Mouse (Mus musculus) telencephalon, adult 2 months (tissue): ENCODE measurements around the gene Eef1g.

Source experiments
- DNase-seq: peaks from one replicate; pipeline ENCODE4 v3.0.0-alpha.2; 2011; ENCODE audit warnings: low read depth, low spot score

The Eef1g gene

DNA sequence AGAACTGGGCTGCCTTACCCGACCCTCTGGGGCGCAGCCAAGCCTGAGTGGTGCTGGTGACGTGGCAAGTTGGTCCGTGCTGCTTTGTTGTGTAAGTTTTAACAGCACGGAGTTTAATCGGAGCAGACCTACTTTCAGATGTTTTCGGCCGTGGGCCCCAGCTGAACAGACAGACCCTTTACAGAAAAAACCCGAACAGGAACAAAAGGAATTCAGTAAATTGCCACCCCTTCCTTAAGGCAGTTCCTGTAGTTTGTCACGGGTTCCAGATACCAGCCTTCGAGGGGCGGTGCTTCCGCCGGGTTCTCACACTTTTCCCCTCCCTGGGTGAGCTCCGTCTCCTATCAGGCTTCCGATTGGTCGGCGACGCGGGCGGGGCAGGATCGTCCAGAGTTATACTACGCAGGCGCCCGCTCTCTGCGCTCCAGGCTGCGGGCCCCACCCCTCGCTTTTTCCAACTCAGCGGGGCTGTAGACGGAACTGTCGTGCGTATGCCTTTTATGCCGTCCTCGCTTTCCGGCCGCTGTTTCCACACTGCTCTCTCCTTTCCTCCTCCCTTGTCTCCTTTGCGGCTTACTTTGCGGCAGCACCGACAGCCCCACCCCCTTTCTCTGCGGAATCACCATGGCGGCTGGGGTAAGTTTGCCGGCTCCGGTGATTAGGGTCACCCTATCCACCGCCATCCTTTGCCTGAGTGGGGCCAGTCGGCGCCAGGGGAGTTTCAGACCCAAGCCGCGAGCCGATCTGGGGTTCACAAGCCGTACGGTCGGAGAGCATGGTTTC lies at the start of gene Eef1g:
Eef1g (plus strand) TSS at position 452 of the 783 bp plus-strand sequence.
- peak; percentile 99 for DNase-seq

DNA sequence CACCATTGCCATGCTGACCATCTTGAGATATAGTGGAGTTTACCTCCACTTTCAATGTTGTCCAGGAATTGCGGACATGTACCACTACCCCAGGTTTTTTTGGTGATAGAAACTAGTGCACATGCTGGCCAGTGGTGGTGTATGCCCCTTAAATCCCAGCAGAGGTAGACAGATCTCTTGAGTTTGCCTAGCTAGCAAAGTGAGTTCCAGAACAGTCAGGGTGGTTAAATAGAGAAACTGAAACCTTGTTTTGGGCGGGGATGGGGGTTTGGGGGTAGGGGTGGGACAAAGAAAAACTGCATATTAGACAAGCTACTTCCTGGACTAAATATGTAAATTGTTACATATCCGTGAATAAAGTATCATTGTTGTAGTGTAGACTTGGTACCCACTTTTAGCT lies 47.8 kb upstream of the Eef1g start:
- no peak for DNase-seq

- no peak for DNase-seq
Observed at GRCm38 (mm10) chr19:8919684-8920072, 47.2 kb upstream of the Eef1g start.

- peak; percentile 88 for DNase-seq
Observed at GRCm38 (mm10) chr19:8920073-8920736, 46.6 kb upstream of the Eef1g start, which contains the start of gene B3gat3. Gene B3gat3, plus strand, starts transcription at chr19:8920374.

GRCm38 (mm10) chr19:8920836-8921291 lies 46.0 kb upstream of the Eef1g start:
- DNase-seq = no peak

GRCm38 (mm10) chr19:8921741-8922140 lies 45.1 kb upstream of the Eef1g start:
- DNase-seq = no peak

GRCm38 (mm10) chr19:8926766-8927165 lies 40.1 kb upstream of the Eef1g start:
- no peak for DNase-seq

GRCm38 (mm10) chr19:8927891-8928525 lies 38.8 kb upstream of the Eef1g start:
- no peak for DNase-seq

DNA sequence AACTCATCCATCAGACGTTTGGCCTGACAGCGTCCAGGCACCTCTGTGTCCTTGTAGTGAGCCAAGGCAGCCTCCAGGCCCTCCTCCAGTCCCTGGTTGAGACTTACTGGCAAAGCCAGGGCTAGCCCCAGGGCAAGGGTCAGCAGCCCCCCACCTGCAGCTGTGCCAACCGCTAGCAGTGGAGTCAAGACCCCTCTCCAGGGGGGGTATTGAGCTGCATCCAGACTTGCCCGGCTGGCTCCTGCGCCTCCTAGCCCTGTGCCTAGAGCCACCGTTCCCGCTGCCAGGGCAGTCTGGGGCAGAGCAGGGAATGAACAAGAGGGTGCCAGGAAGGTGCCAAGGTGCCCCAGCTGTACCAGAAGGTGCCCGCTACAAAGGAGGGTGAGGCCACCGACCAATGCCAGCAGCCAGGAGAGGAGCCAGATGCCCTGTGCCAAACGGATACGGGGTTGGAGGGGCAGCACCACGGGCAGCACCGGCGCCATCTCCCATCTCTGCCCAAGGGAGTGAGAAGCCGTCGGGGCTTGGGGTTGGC lies 38.1 kb upstream of the Eef1g start:
- DNase-seq = no peak

GRCm38 (mm10) chr19:8929224-8930088 lies 37.4 kb upstream of the Eef1g start, which contains the start of the genes Rom1 and Eml3:
Gene Rom1, minus strand, starts transcription at chr19:8929356.
Gene Eml3, plus strand, starts transcription at chr19:8929552.
- DNase-seq = no peak

DNA sequence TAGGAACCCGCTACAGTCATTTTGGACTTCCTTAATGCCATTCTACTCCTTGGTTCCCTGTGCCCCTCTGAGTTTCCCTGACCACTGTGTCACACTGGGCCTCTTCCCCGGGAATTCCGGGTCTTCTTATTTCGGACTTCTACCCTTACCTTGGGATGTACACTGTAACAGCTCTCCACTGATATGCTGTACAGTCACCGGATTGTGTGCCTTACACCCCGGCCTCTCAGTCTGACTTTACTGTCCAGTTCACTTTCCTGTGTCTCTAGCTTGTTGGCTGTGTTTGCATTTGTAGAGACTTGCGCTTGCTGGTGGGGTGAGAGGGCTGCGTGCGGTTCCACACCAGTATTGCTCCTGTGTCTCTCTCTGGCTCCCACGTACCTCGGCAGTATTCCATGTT lies 36.7 kb upstream of the Eef1g start:
- DNase-seq = no peak

- no peak for DNase-seq
Observed at GRCm38 (mm10) chr19:8930771-8931170, 36.1 kb upstream of the Eef1g start.

DNA sequence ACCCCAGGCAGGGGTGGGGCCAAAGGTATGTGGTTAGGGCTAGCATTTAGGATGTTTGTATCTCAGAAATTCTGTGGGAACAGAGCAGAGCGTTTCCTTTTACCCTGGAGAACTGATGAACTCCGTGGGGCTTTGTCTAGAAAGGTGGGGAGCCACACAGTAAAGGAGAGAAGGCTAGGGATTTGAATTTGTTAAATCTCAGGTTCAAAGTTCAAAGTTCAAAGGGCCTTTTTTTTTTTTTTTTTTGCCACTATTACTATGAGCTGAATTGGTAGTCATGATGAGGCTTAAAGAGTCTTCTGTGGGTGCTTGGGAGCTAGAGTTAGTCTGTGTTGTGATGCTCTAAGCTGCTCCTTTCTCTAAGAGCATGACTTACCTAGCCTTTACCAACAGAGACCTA lies 30.1 kb upstream of the Eef1g start:
- no peak for DNase-seq

DNA sequence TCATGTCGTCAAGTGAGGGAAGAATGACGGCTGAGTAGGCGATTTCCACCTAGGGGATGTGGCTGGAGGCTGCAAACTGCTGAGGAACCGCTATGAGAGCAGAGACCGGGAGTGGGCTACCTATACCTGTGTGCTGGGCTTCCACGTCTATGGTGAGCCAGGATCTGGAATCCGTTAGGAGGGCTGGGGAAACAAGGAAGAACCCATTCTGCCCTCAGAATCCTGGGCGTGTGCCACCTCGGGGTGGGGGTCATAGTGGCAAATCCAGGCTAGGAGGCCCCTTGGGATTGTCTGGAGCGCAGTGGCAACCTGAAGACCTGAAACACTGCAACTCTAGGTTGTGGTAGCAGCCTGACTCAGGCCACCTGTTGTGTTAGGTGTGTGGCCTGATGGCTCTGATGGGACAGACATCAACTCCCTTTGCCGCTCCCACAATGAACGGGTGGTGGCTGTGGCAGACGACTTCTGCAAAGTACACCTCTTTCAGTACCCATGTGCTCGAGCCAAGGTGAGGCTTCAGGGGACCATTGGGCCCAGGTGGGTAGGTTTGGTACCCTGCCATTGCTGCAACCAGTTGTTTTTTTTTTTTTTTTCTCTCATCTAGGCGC lies 26.2 kb upstream of the Eef1g start:
- no peak for DNase-seq

- no peak for DNase-seq
Observed at GRCm38 (mm10) chr19:8941136-8941514, 25.7 kb upstream of the Eef1g start.

DNA sequence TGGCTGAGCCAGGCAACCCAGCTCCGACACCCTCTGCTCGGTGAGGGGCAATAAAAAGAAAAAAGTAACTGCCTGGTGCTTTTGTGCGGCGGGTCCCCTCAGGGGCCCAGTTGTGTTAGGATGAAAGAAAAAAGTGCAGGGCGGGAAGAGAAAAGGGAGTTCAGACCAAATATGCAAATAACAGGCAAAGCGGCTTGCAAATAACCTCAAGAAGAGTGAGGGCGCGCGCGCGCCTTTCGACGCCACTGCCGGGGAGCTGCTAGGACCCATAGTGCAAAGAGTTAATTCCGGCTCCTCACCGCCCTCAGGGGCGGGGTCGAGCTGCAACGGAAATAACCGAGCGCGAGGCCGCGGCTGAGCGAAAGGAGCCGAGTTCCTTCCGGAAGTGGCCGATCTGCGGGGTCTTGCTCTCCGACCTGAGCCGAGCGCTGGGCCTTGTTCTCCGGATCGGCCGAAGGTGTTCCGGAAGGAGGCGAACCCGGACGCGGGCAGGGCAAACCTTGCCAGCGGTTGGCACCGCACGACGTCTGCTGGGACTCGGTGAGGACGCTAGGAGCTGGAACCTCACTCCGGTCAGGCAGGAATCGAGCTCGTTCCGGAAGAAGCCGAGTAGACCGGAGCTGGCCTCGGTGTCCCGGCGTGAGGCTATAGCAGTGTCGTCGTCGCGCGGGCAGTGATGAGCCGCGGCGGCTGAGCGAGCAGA lies 25.2 kb upstream of the Eef1g start, which contains the start of gene Mta2:
Mta2 (plus strand) TSS at position 361 of the 703 bp plus-strand sequence.
- DNase-seq = peak; percentile 92

- no peak for DNase-seq
Observed at GRCm38 (mm10) chr19:8942276-8942964, 24.4 kb upstream of the Eef1g start.

DNA sequence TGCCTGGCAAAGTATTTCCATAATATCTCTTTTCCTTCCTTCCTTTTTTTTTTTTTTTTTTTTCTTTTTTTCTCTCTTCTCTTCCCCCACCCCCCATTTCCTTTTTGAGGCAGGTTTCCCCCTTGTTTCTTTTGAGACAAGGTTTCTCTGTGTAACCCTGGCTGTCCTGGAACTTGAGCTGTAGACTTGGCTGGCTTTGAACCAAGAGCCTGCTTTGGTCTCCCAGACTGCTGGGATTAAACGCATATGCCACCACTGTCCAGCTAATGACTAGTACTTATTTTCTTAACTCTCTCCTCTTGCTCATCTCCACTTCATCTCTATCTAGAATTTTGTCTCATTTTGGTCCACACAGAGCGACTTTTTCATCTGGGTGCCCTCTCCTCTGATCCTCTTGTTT lies 23.8 kb upstream of the Eef1g start:
- DNase-seq = no peak

GRCm38 (mm10) chr19:8944062-8944461 lies 22.8 kb upstream of the Eef1g start:
- DNase-seq = no peak
